Mouse (Mus musculus): Measurements from ENCODE around the gene Dst.

Dst gene

DNA sequence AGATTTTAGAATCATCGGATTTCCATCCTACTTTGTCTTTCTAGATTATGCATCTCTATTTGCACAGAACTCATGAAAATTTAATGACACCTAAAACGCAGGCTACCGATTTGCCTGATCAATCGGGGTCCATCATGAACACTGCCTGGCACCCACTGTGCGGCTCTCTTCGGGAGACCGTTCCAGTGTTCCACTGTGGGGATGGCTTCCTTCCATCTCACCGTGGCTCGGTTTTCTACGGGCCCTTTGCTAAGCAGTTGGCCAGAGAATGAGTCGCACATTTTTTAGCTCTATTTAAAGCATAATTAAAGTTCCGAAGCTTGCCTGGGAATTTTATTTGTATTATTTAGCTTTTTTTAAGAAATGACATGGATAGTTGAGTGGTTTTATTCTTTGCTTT is 72.4 kb downstream of the Dst start:
- no peak for DNase-seq (ENCODE audit: low spot score)

DNA sequence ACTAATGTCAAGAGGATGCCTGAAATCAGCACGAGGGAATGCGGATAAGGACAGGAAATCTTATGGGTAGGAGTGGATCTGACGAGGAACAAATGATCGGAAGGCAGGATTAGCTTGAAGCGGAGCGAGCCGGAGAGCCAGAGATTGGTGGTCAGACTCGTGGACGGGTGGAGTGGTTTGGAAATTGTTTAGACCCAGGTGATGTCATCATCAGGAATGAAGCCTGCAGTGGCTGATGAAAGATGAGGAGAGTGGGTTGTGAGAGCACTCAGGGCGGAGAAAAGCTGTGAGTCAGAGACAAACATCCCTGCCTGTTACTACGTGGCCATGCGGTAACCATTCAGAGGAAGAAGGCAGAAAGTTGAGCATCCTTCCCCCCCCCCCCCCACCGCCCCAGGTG is 81.6 kb downstream of the Dst start:
- DNase-seq (ENCODE audit: low spot score) = no peak

- no peak for DNase-seq (ENCODE audit: low spot score)
Observed at GRCm38 (mm10) chr1:33991067-33991466, 83.0 kb downstream of the Dst start.

- DNase-seq (ENCODE audit: low spot score) = no peak
Observed at GRCm38 (mm10) chr1:33992810-33993209, 84.8 kb downstream of the Dst start.

- no peak for DNase-seq (ENCODE audit: low spot score)
Observed at GRCm38 (mm10) chr1:33994201-33994600, 86.2 kb downstream of the Dst start.

DNA sequence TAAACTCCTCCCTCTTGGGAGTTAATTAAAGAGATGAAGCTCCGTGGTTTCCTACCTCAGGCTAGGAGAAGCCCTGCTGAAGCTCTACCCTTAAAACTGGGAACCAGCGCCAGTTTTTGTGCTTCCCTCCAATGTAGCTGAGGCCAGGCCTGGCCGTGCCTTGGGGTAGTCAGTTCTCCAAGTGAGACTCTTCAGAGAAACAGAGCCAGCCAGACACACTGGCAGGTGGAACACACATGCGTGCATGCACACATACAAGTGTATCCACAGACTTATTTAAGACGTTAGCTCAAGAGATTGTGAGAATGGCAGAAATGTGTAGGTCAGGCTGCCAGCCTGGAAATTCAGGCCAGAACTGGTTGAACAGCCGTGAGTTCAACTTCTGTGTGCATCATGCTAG is 87.4 kb downstream of the Dst start:
- DNase-seq (ENCODE audit: low spot score) = no peak

GRCm38 (mm10) chr1:33996105-33996887 is 88.3 kb downstream of the Dst start:
- no peak for DNase-seq (ENCODE audit: low spot score)

GRCm38 (mm10) chr1:34002321-34002720 is 94.3 kb downstream of the Dst start:
- DNase-seq (ENCODE audit: low spot score) = no peak

DNA sequence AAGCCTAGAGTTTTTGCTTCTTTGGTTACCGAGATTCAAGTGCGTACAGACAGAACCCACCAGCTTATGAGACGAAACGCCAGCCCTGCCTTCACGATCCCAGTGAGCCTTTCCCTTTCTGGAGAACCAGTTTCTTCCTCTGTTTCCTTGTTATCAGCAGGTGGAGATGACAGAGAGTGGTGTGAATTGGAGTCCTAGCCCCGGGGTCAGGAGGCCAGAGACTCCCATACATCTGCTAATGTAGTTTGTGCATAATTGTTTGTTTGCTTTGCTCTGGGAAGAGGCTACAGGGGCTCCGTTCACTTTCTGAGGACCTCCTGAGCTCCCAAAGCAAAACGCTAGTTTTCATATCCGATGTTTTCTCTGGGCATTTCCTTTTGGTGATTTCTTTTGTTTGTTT is 94.9 kb downstream of the Dst start:
- DNase-seq (ENCODE audit: low spot score) = no peak

GRCm38 (mm10) chr1:34005238-34005725 is 97.3 kb downstream of the Dst start:
- no peak for DNase-seq (ENCODE audit: low spot score)

DNA sequence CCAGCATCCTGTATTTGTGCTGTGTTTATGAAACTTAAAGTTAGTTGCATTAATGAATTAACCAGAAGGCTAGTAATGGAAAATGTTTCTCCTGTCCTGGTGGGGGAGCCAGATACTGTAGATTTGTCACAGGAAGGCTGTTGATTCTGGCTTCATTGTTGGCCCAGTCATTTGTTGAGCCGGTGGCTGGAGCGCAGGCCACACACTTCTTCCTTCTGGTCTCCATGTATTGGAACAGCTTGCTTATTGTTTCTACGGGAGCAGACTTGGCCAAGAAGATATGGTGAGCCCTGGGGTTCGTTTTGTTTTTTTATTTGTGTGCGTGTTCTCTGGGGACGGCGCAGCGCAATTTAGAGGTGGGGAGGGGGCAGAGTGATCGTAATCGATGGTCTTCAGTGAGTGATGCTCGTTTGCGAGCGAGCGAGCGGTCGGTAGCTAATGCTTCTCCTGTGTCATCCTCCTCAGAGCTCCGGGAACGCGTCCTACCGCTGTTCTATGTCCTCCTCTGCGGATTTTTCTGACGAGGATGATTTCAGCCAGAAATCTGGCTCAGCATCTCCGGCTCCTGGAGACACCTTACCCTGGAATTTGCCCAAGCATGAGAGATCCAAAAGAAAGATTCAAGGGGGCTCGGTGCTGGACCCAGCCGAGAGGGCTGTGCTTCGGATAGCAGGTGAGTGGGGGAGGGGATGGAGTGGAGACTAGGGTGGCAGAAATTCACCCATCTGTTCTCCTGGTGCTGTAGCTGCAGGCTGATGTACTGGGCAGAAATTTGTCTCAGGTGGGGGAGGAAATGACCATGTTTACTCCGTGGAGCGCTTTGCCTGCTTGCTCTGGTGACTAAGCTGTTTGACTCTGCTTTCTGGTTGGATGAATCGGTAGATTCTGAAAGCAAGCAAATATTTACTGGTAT is 98.0 kb downstream of the Dst start:
- DNase-seq (ENCODE audit: low spot score) = no peak

- DNase-seq (ENCODE audit: low spot score) = no peak
Observed at GRCm38 (mm10) chr1:34006828-34007361, 98.9 kb downstream of the Dst start.

GRCm38 (mm10) chr1:34007379-34007778 is 99.4 kb downstream of the Dst start:
- no peak for DNase-seq (ENCODE audit: low spot score)

DNA sequence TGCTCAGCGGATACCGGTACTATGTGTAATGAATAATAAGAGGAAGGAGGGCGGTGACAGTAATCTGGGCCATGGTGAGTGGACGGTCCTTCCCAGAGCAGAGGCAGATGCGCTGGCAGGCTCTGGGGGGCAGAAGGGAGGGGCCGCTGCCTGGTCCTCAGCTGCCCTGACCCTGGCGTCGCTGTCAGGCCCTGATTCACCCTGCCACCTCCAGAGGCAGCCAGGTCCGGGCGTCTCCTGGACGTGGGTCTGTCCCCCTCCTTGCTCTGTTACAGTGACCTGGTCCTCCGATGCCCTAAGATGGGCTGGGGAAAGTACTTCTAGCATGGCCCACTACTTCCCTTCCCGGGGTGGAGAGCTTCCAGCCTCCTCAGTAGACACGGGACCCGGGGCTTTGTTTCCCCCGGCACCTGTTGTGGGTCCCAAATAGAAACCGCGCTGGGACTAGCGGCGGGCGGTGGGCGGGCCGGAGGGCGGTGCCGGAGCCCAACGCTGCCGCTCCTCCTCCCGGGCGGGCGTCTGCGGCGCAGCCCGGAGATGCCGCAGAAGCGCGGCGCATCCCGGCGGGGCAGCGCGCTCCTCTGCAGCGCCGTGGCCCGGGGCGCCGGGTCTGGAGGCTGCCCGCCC is 103.1 kb downstream of the Dst start:
- no peak for DNase-seq (ENCODE audit: low spot score)

DNA sequence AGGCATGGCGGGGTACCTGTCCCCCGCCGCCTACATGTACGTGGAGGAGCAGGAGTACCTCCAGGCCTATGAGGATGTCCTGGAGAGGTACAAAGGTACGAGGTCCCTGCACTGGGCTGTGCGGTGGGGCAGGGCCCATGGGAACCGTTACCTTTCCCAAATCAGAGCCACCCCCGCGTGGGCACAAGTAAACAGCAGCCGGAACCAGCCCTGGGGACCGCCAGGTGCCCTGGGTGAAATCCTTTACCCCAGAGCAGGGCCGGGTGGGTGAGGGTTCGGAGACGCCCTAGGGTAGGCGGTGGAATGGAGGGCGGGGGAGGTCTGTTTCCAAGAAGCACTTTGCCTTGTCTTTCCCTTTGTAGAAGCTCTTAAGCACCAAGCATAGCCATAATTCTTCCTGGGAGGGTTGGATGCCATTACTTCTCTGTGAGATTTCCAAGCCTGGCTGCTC is 103.8 kb downstream of the Dst start:
- no peak for DNase-seq (ENCODE audit: low spot score)

DNA sequence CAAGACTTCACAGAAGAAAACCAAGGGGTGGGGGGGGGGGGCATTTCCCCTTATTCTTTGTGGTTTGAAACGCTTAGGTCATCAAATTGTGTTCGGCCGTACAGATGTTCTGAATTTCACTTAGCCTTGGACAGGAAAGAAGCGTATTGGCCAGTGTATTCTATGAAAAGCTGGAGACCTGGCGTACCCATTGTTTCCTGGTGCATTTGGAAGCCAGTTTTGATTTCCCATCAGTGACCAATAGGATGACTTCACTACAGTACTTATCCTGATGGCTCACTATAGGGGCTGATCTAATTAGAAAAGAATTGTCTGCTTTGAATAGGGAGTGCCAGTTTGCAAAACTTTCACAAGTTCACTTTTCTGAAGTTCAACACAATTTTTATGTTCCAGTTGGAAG is 105.5 kb downstream of the Dst start:
- DNase-seq (ENCODE audit: low spot score) = no peak

DNA sequence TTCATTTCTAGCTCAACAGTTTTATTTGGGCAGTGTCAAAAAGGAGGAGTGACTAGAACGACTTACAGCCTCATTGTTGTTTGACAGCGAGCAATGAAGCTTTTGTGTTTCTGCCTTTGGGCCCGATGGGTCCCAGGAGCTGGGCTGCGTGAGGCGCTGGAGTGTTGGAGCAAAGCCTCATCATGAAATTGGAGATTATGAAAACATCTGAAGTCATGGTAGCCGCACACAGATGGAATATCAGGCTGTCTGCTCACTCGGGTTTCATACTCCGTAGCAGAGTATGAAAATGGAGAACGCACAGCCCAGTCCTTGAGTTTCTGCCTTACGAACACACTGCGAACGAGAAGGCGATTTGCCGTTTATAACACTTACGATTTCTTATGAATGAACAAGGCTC is 108.8 kb downstream of the Dst start:
- DNase-seq (ENCODE audit: low spot score) = no peak

- no peak for DNase-seq (ENCODE audit: low spot score)
Observed at GRCm38 (mm10) chr1:34017323-34017722, 109.3 kb downstream of the Dst start.

- no peak for DNase-seq (ENCODE audit: low spot score)
Observed at GRCm38 (mm10) chr1:34020599-34020998, 112.6 kb downstream of the Dst start.

DNA sequence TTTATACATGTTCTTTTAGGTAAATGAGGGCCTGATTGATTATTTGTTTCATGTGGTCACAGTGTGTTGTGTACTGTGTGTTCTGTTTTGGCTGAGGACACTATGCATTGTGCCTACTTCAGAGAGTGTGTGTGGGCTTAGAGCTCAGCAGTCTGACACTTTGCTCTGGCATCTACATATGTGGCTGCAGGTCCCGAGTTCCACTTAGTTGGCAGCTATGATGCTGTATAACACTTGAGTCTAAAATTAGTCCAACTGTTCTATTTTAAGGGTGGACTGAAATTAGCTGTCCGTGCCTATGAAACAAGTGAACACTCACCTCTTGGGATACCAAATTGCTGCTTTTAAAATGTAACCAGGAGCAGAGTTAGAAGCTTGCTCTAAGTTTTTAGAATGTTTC is 113.5 kb downstream of the Dst start:
- no peak for DNase-seq (ENCODE audit: low spot score)

GRCm38 (mm10) chr1:34023154-34023553 is 115.1 kb downstream of the Dst start:
- DNase-seq (ENCODE audit: low spot score) = no peak

DNA sequence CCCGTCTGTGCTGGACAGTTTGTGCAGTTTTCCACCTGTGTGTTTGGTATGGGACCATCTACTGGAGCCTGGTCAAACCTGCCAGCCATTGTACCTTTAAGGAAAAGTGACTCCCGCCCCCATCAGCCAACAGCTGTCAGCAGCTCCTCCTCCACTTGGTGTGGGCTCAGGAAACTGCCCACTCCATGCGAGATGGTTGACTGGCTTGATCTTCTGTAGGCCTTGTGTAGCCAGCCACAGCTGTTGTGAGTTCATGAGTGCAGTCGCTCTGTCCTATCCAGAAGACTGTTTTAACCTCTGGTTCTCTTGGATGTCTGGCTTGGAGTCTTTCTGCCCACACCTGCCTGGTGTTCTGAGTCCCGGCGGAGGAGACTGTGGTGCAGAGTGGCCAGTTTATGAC is 117.9 kb downstream of the Dst start:
- DNase-seq (ENCODE audit: low spot score) = no peak
